Mouse (Mus musculus) testis, adult 2 months (tissue): Measurements from ENCODE around the gene Nudcd3.

ENCODE experiments used
- CTCF ChIP-seq: fragments of 200-500 bp; IDR thresholded peaks from 2 replicates; pipeline ENCODE4 v1.5.1; 2012; ENCODE audit warnings: low read depth, mild to moderate bottlenecking, inconsistent platforms, low read length, moderate library complexity; ENCODE audit not compliant: control insufficient read depth, insufficient read depth, insufficient replicate concordance
- POLR2A ChIP-seq: fragments of 200-500 bp; IDR thresholded peaks from 2 replicates; pipeline ENCODE4 v1.6.1; 2012; ENCODE audit warnings: low read depth, mild to moderate bottlenecking, inconsistent platforms, low read length, moderate library complexity; ENCODE audit not compliant: control insufficient read depth

DNA sequence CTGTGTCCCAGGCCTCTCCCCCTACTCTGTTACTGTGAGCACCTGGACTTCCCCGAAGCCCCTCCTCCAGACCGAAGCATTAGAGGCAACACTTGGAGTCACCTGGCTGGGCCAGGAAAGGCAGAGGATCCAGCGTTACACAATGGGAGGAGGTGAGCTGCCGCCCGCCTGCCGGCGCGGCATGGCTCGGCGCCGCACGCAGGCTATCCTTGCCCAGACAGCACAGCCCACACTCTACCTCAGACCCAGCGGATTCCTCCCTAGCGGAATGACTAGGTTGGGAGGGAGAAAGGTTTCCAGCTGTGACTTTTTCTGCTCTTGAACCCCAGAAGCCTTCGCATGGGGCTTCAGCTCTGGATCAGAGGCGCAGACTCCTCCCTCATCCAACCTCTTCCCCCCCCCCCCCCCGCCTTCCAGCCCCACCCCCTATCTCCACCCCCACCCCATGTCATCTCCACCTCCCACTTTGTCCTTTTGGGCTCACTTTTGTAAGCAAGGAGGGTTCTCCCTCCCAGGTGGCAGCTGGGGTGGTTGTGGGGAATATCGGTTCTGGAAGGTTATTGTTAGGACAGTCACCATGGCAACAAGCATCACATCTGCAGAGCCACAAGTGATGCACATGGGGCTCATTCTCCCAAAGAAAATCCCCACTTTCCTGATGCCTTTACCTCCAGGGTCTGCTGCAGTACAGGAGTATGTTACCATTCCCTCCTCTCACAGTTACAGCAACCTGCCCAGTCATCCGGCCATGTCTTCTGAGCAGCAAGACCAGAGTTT lies 131.8 kb downstream of the Nudcd3 start:
- TF ChIP-seq CTCF, result no peak
- no peak for TF ChIP-seq POLR2A
